Mouse (Mus musculus) heart, embryonic 16.5 days (tissue): ENCODE results near the gene Ccdc34. TPM values are rescaled to one million over a fixed set of nuclear protein-coding genes. Genes with fewer than 3 reads are reported as not detected.

Experiments
- ATAC-seq: fragments of 200-750 bp; cut with Nextera tagmentation; replicated peaks from 2 replicates; pipeline ENCODE4 v1.8.0; 2017; ENCODE audit warnings: moderate number of reproducible peaks; ENCODE audit not compliant: insufficient read depth, low FRiP score; ENCODE audit errors: extremely low read depth
- H3K27ac ChIP-seq: fragments of 300-500 bp; sonication (generic); 2 replicates; pipeline ENCODE4 v1.5.1; 2014; ENCODE audit warnings: mild to moderate bottlenecking, low read length, control low read depth, moderate library complexity
- H3K27me3 ChIP-seq: fragments of 300-500 bp; sonication (generic); 2 replicates; pipeline ENCODE4 v1.6.1; 2014; ENCODE audit warnings: low read length, mixed read lengths; ENCODE audit not compliant: control insufficient read depth, insufficient read depth
- H3K36me3 ChIP-seq: fragments of 300-500 bp; sonication (generic); 2 replicates; pipeline ENCODE4 v1.6.1; 2014; ENCODE audit not compliant: control insufficient read depth, insufficient read depth
- H3K4me1 ChIP-seq: fragments of 300-500 bp; sonication (generic); 2 replicates; pipeline ENCODE4 v1.6.1; 2014; ENCODE audit warnings: low read length, mixed read lengths; ENCODE audit not compliant: control insufficient read depth, insufficient read depth
- H3K4me2 ChIP-seq: fragments of 300-500 bp; sonication (generic); 2 replicates; pipeline ENCODE4 v1.6.1; 2014; ENCODE audit warnings: low read depth, mild to moderate bottlenecking, control low read depth, low read length
- H3K4me3 ChIP-seq: fragments of 300-500 bp; sonication (generic); 2 replicates; pipeline ENCODE4 v1.5.1; 2014; ENCODE audit warnings: mild to moderate bottlenecking, control low read depth, low read length
- H3K9ac ChIP-seq: fragments of 300-500 bp; sonication (generic); 2 replicates; pipeline ENCODE4 v1.6.1; 2014; ENCODE audit warnings: low read length, control low read depth
- H3K9me3 ChIP-seq: fragments of 300-500 bp; sonication (generic); replicated peaks from 2 replicates; pipeline ENCODE4 v1.6.1; 2016; ENCODE audit warnings: low read length; ENCODE audit not compliant: control insufficient read depth
- WGBS: fragments of 180-500 bp; shearing (Covaris S2); extraction: QIAGEN DNeasy Blood & Tissue Kit; methylation state at CpG from one replicate; pipeline ENCODE4 v1.1.7; 2014; 5-methylcytosine and 5-hydroxymethylcytosine counted together
- polyA plus RNA-seq: library from polyadenylated mRNA; unstranded; fragments of >200 nt; fragmentation: Nextera tagmentation; extraction: Ambion mirVana; gene quantifications from 2 replicates; pipeline ENCODE4 v1.2.1, GENCODE M21; 2015

The Ccdc34 gene
- polyA plus RNA-seq, 1 experiment from 2014 or later: 26.4 TPM

DNA sequence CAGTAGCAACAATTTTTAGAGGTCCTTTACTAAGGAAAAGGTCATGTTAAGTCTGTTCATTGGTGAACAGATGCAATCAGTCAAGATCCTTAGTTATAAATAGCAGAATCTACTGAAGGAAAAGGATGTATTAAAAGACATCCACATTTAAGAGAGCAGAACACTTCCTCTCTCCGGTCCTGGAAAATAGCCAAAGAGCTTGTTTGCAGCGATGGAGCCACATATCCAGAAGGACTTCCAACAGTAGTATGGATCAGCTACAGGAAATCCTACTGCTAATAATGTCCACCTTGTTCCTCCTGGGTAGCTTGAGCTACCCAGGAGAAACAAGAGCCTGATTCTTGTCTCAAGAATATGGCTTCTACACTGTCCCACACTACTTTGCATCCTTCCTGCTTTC lies 205.2 kb downstream of the Ccdc34 start:
- H3K27me3 ChIP-seq: no peaks in the 10 kb centered on the region
- no peaks in the 10 kb centered on the region for H3K9me3 ChIP-seq
- H3K9ac ChIP-seq: no peak overlapping the region
- no peaks in the 10 kb centered on the region for H3K4me1 ChIP-seq
- no peak overlapping the region for H3K4me2 ChIP-seq
- WGBS: 49% methylated on average over 2 of the region's 2 CpGs
- no peak for ATAC-seq
- no peak overlapping the region for H3K27ac ChIP-seq
- H3K4me3 ChIP-seq: no peak overlapping the region
- H3K36me3 ChIP-seq: no peaks in the 10 kb centered on the region

Other genes with a start within 250 kb of the Ccdc34 start
- gene Lin7c, start 127.0 kb upstream of the Ccdc34 start, polyA plus RNA-seq: 37.8 and 41.9 TPM in 2 replicates
- 11.3 and 11.8 TPM in 2 replicates for gene Lgr4, start 100.2 kb upstream of the Ccdc34 start, polyA plus RNA-seq